Mouse (Mus musculus): ENCODE results near the gene Acot9.

Gene Acot9

DNA sequence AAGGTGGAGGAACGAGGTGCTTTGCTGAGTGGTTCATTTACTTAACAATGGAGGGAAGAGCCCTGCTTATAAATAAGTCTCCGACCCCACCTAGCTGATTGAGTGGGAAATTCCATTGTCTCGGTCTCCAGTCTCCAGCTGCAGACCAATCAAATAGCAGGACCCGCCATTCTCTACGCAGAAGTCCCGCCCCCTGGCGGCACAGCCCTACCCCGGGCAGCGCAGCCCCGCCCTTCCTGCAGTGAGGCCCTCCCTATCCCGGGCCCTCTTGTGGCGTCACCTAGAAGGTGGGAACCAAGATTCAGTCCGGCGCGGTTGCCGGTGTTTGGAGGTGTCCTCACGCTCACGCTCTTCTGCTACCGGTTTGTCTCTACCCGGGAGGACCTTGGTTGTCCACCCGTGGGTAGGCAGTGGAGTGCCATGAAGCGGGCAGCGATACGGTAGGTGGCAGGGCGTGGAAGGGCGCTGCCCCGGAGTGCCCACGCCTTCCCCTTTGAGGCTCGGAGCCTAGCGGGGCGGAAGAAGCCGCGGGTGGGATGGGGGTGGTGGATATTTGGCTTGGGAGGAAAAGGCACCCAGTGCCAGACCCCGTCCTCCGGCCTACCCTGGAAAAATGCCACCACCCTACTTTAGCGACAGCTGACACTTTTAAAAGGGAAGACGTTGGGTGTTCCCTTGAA lies at the start of gene Acot9:
Gene Acot9, plus strand, starts transcription at position 209 of the 680 bp plus-strand sequence.
- in situ Hi-C loops (cut with MboI; ENCODE audit: low sequenced_read_pairs) = no loop called here

- in situ Hi-C loops (cut with MboI; ENCODE audit: low sequenced_read_pairs) = no loop called here
Observed at GRCm38 (mm10) chrX:155214291-155215136, 47.7 kb upstream of the Acot9 start.

GRCm38 (mm10) chrX:155215501-155216248 lies 46.6 kb upstream of the Acot9 start:
- in situ Hi-C loops (cut with MboI; ENCODE audit: low sequenced_read_pairs) = no loop called here

DNA sequence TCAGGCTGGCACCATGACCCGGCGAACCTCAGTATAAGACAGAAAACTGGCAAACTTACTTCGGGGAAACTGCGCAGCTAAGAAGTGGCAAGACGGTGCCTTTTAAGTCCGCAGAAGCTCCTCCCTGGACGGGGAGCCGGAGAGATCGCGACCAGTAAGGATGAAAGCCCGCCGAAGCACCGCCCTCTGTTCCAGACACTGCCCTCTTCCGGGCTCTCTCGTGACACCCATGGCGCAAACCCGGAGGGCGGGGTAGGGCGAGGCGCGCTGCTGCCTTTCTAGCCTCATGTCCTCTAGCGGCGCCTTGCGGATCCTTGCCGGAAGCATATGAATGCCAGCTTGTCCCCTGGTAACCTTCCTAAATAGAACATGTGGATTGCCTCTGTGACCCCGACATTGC lies 46.0 kb upstream of the Acot9 start, which contains the start of gene Sat1:
Gene Sat1, minus strand, starts transcription at position 179 of the 400 bp plus-strand sequence.
- in situ Hi-C loops (cut with MboI; ENCODE audit: low sequenced_read_pairs) = no loop called here

DNA sequence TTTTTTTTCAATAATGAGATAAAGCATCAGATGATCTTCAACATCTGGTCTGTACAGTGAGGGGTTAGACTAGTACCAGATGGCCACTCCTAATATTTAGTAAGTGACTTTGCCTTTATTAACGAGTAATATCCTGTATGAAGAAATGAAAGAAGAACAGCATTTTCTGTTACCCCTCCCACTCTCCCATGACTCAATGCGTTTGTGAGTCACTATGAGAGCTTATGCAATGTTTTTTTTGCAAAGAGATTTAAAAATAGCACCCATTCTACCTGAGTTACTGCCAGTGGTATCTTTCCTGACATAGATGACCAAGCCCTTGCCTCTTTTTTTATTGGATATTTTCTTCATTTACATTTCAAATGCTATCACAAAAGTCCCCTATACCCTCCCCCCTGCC lies 44.0 kb upstream of the Acot9 start:
- in situ Hi-C loops (cut with MboI; ENCODE audit: low sequenced_read_pairs) = no loop called here

GRCm38 (mm10) chrX:155256856-155257255 lies 5.4 kb upstream of the Acot9 start:
- in situ Hi-C loops (cut with MboI; ENCODE audit: low sequenced_read_pairs) = no loop called here

DNA sequence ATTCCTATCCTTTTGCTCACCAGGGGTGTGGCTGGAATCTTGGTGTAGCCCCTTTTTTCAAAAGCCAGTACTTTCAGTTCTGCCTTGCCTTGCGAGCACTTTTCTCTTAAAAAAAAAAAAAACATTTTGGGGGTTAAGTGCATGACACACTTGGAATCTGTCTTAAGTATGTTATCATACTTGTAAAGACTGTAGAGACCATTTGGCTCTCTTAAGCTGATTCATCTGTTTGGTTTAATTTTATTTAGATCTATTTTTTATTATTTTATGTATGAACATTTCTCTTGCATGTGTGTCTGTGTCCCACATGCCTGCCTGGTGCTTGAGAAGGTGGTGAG lies 641 bp downstream of the Acot9 start:
- in situ Hi-C loops (cut with MboI; ENCODE audit: low sequenced_read_pairs) = no loop called here

GRCm38 (mm10) chrX:155278483-155278882 lies 16.2 kb downstream of the Acot9 start:
- in situ Hi-C loops (cut with MboI; ENCODE audit: low sequenced_read_pairs) = no loop called here

DNA sequence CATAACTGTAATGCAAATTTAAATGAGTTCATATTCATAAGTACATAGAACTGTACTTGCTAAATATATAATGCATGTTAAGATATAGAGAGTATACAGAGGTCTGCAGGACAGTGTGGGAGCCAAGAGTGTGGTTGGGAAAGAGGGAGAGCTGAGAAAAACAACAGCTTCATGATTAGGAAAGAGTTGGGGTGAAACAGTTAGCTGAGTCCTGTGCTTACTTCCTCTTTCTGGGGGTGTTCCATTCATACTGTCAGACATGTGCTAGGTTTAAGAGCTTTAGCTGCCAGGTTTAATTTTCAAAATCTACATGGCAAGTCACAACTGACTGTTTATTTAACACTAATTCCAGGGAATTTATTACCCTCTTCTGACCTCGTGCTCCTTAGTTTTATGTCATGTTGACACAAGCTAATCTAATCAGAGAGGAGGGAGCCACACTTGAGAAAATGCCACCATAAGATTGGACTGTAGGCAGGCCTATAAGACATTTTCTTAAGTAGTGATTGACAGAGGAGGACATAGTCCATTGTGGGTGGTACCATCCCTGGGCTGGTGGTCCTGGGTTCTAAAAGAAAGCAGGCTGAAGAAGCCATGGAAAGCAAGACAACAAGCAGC lies 18.3 kb downstream of the Acot9 start:
- in situ Hi-C loops (cut with MboI; ENCODE audit: low sequenced_read_pairs) = no loop called here

- in situ Hi-C loops (cut with MboI; ENCODE audit: low sequenced_read_pairs) = loop anchor here (25.0 kb wide), 1 partner anchor 169 kb away; the partner anchor contains the start of gene Cldn34b2
Observed at GRCm38 (mm10) chrX:155306390-155306789, 44.1 kb downstream of the Acot9 start.

DNA sequence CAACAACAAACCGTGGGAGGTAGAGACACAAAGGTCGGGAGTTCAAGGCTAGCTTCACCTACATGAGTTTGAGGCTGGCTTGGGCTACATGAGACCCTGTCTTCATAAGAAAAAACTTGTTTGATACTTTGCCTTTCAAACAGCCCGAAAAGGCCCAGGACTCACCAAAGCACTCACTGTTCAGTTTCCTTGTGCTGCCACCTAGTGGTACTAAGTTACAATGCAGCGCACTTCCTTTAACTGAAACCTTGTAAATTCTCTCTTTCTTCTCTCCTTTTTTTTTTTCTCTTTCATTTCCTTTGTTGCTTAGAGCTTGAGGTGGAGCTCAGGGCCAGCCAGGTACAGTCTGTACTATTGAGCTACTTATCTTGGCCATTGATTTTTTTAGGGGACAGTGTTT lies 55.8 kb downstream of the Acot9 start:
- in situ Hi-C loops (cut with MboI; ENCODE audit: low sequenced_read_pairs) = loop anchor here (25.0 kb wide), 1 partner anchor 181 kb away; the partner anchor contains the start of gene Cldn34b2

DNA sequence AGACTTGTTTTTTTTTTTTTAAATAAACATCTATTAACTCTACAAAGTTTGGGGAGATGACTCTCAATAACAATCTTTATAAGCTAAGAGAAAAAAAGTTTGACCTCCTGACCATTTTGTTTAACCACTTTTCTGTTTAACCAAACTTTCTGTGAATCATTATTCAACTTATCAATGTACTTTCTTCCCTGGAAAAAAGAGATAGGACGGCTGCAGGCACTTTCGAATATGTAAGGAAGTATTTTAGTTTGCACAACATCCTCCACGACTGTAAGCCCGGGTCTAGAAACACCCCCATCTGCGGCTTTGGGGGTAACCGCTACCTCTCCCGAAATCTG lies 75.3 kb downstream of the Acot9 start:
- in situ Hi-C loops (cut with MboI; ENCODE audit: low sequenced_read_pairs) = no loop called here

DNA sequence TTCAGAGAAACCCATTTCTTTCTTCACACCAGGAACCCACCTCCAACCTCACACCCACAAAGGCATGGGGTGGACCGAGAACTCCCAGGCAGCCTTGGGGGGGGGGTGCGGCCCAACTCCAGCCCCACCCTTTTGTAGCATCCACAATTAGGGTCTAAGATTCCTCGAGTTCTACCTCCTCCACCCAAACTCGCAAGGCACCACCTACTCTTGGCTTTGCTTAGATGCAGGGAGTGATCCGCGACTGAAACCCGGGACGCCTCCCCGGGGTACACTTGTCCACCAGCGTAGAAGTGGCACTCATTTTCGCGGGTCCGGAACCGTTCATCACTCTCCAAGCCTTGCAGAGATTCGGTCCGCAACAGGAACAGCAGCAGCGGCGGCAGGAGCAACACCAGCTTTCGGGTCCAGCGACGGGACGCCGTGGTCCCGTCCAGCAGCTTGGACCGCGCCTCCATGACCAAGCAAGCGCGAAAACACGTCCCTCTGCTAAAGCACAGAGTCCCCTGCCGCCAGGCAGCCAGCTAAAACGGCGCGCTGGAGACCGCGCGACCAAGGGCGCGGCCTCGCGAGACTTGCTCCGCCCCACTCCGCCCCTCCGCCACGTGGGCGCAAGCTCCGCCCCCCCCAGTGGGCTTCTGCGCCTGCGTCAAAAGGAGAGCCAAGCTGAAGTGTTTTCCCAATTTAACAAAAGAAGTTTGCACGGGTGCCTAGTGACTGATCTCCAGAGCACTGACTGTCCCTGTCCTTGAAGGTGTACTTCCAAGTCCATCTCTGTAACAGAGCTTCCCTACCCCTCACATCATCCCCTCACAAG lies 75.9 kb downstream of the Acot9 start:
- in situ Hi-C loops (cut with MboI; ENCODE audit: low sequenced_read_pairs) = no loop called here

- in situ Hi-C loops (cut with MboI; ENCODE audit: low sequenced_read_pairs) = no loop called here
Observed at GRCm38 (mm10) chrX:155340654-155341053, 78.4 kb downstream of the Acot9 start, which contains the start of gene Prdx4. Gene Prdx4 (minus strand): TSS chrX:155340754.

GRCm38 (mm10) chrX:155346249-155346648 lies 84.0 kb downstream of the Acot9 start:
- in situ Hi-C loops (cut with MboI; ENCODE audit: low sequenced_read_pairs) = no loop called here

Data from CH12F3 (cell line).